Mouse (Mus musculus): Measurements from ENCODE around the gene 2610002M06Rik. TPM values are rescaled to one million over a fixed set of nuclear protein-coding genes. Genes with fewer than 3 reads are reported as not detected.

Gene 2610002M06Rik
- polyA plus RNA-seq (2014; fragmentation: Illumina TruSeq; extraction: RNeasy Lipid Tissue Mini Kit (QIAGEN cat#74804); ENCODE audit: low read depth, low replicate concordance) = 9.7 TPM

GRCm38 (mm10) chrX:107816218-107816554 is at the start of gene 2610002M06Rik:
TSS of gene 2610002M06Rik (minus strand) at chrX:107816334.

GRCm38 (mm10) chrX:107792290-107792689 is 23.8 kb downstream of the 2610002M06Rik start, which contains the start of gene Tent5d:
TSS of gene Tent5d (plus strand) at chrX:107792590.

Other genes starting within 250 kb of the 2610002M06Rik start
- 17.1 TPM for gene Tbx22, start 148.4 kb downstream of the 2610002M06Rik start, polyA plus RNA-seq (2014; fragmentation: Illumina TruSeq; extraction: RNeasy Lipid Tissue Mini Kit (QIAGEN cat#74804); ENCODE audit: low read depth, low replicate concordance)
- 116 TPM for gene Tent5d, start 23.7 kb downstream of the 2610002M06Rik start, polyA plus RNA-seq (2014; fragmentation: Illumina TruSeq; extraction: RNeasy Lipid Tissue Mini Kit (QIAGEN cat#74804); ENCODE audit: low read depth, low replicate concordance)
- gene Gm732, start 132.1 kb upstream of the 2610002M06Rik start, polyA plus RNA-seq (2014; fragmentation: Illumina TruSeq; extraction: RNeasy Lipid Tissue Mini Kit (QIAGEN cat#74804); ENCODE audit: low read depth, low replicate concordance) = 96.1 TPM